In the genomic region with DNA sequence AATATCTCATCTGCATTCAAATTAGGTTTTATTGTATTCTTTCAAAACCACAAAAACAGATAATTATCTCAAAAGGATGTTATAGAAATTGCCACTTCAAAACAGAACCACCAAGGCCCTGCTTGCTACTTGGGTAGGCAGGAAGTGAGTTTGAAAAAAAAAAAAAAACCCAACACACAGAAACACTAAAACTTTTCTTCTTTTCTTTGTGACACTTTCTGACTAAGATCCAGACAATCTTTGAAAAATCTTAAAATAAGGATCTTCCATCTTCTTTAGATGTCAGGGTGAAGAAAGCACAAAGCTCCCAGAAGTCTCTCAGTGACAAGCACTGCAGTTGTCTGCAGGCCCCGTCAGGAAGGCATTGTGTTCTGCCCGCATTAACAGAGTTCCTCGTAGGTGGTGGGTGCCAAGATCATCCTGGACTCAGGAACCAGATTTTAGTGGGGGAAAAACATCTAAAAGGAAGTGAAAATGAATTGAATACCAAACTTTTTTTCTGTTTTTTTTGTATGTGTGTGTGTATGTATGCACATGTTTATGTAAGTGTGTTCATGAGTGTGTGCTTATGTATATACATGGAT, we compare ENCODE assay signal across 15 mouse cellular contexts.
A peak's percentile ranks its signal among the peaks of the same experiment; 100 is the strongest.
DNase-seq lines count a peak whose midpoint lies in the region; ATAC-seq and TF ChIP-seq lines count a peak whose summit lies in the region.
"Had no signal": no experiment of that assay in that cellular context is flagged by ENCODE, and none has a peak within 500 bp of the region (broad histone marks: within the 10 kb centered on the region; RNA-seq: fewer than 3 reads in every experiment).

No protein-coding gene starts in this region.

- DNase-seq in hindbrain, embryonic 10.5 days (ENCODE audit: low spot score) = no peak
- peak; percentile 83 for DNase-seq in CD4-positive helper T cell, adult 2 months (ENCODE audit: low read depth, low spot score)
- DNase-seq in brain, embryonic 14.5 days (ENCODE audit: low read depth) = peak; percentile 26
- DNase-seq in cerebellum, adult 11-12 months = no peak
- DNase-seq in left cerebral cortex, adult 11 months (ENCODE audit: low spot score) = no peak
- DNase-seq in cerebellum, adult 11 months = no peak
- DNase-seq: adrenal gland, adult 8-10 months; gastrocnemius, postnatal 14 days; layer of hippocampus, postnatal 36 days had no signal

- peaks cover 22% of the 10 kb centered on the region for H3K4me1 ChIP-seq in hindbrain, embryonic 10.5 days (replicated peaks)
- H3K4me1 ChIP-seq in hindbrain, embryonic 13.5 days (replicated peaks) = no peaks in the 10 kb centered on the region; the same call in 1 of the 2 replicates
- H3K4me1 ChIP-seq: hindbrain, embryonic 15.5 days had no signal

- H3K9ac ChIP-seq in hindbrain, embryonic 13.5 days = no peak overlapping the region
- H3K9ac ChIP-seq: embryonic facial prominence, embryonic 13.5 days; forebrain, embryonic 15.5 days; hindbrain, embryonic 15.5 days; midbrain, embryonic 12.5 days had no signal

- H3K4me2 ChIP-seq in hindbrain, embryonic 13.5 days = no peak overlapping the region
- H3K4me2 ChIP-seq: embryonic facial prominence, embryonic 13.5 days; forebrain, embryonic 15.5 days; hindbrain, embryonic 15.5 days; midbrain, embryonic 12.5 days had no signal

- no peaks in the 10 kb centered on the region for H3K36me3 ChIP-seq in hindbrain, embryonic 10.5 days
- H3K36me3 ChIP-seq in hindbrain, embryonic 13.5 days = no peaks in the 10 kb centered on the region
- H3K36me3 ChIP-seq: embryonic facial prominence, embryonic 13.5 days; forebrain, embryonic 15.5 days; hindbrain, embryonic 15.5 days; midbrain, embryonic 12.5 days had no signal

- WGBS in hindbrain, embryonic 10.5 days = 22% methylated on average over 3 of the region's 3 CpGs
- 12% methylated on average over 3 of the region's 3 CpGs for WGBS in hindbrain, embryonic 13.5 days

- no peak for TF ChIP-seq POLR2A in brain, embryonic 14.5 days (IDR thresholded peaks at IDR 0.05; ENCODE audit: borderline replicate concordance, extremely low read depth, insufficient read depth, insufficient read length, poor library complexity, severe bottlenecking)

- H3K27me3 ChIP-seq in hindbrain, embryonic 10.5 days (ENCODE audit: insufficient read depth, poor library complexity, severe bottlenecking) = no peaks in the 10 kb centered on the region
- H3K27me3 ChIP-seq in hindbrain, embryonic 13.5 days = no peaks in the 10 kb centered on the region
- H3K27me3 ChIP-seq: embryonic facial prominence, embryonic 13.5 days; forebrain, embryonic 15.5 days; hindbrain, embryonic 15.5 days; midbrain, embryonic 12.5 days had no signal

- no peak overlapping the region for H3K4me3 ChIP-seq in hindbrain, embryonic 10.5 days
- no peak overlapping the region for H3K4me3 ChIP-seq in hindbrain, embryonic 13.5 days
- H3K4me3 ChIP-seq: embryonic facial prominence, embryonic 13.5 days; forebrain, embryonic 15.5 days; hindbrain, embryonic 15.5 days; midbrain, embryonic 12.5 days had no signal

- no peak for ATAC-seq in hindbrain, embryonic 13.5 days (ENCODE audit: low FRiP score)
- ATAC-seq in megakaryocyte, adult 5-6 weeks (ENCODE audit: poor library complexity, severe bottlenecking) = peak; percentile 58
- ATAC-seq: forebrain, embryonic 15.5 days had no signal

- TF ChIP-seq CTCF in brain, embryonic 14.5 days (IDR thresholded peaks at IDR 0.05; ENCODE audit: borderline replicate concordance, extremely low read depth, insufficient read depth, insufficient read length) = no peak

- H3K27ac ChIP-seq in hindbrain, embryonic 10.5 days = peak overlapping the region; percentile 31; the same call in 1 of the 2 replicates
- H3K27ac ChIP-seq in hindbrain, embryonic 13.5 days = no peak overlapping the region
- H3K27ac ChIP-seq: forebrain, embryonic 15.5 days; hindbrain, embryonic 15.5 days; midbrain, embryonic 12.5 days had no signal

- H3K9me3 ChIP-seq in hindbrain, embryonic 10.5 days = no peaks in the 10 kb centered on the region
- no peaks in the 10 kb centered on the region for H3K9me3 ChIP-seq in hindbrain, embryonic 13.5 days
- H3K9me3 ChIP-seq: embryonic facial prominence, embryonic 13.5 days; forebrain, embryonic 15.5 days; hindbrain, embryonic 15.5 days; midbrain, embryonic 12.5 days had no signal

Comparison
In these comparisons a context has a peak if more than half of its experiments do, and no peak if none do; other contexts are left out.
1. DNase-seq: peak in CD4-positive helper T cell, adult 2 months (single experiment) and brain, embryonic 14.5 days (single experiment); none in hindbrain, embryonic 10.5 days (single experiment), cerebellum, adult 11-12 months (single experiment), left cerebral cortex, adult 11 months (single experiment) and cerebellum, adult 11 months (single experiment).